Mouse (Mus musculus): ENCODE results near the gene Cpxcr1. TPM values are rescaled to one million over a fixed set of nuclear protein-coding genes. Genes with fewer than 3 reads are reported as not detected.

Gene Cpxcr1
- total RNA-seq (2017), result not detected in 2 replicates

DNA sequence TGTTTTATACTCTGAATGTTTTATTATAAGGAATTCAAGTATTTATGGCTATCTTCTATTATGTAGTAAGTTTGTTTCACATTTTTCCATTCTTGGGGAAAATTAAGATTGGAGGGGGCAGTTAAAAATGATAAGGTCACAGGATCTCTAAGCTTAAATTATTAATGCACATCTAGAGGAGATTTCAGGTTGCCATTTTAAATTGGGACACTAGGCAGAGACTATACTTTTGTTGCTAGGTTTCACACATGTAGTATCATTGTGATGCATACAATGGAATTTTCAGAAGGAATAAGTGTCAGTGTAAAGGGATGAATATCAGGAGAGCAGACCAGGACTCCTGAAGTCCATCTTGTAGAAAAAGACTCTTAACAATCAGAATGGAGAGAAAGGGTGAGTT lies at the start of gene Cpxcr1:
TSS of gene Cpxcr1 (plus strand) at position 301 of the 400 bp plus-strand sequence.
- ATAC-seq (ENCODE audit: extremely low read depth, insufficient number of reproducible peaks, low FRiP score, poor library complexity, severe bottlenecking), result no peak

Other genes with a start within 250 kb of the Cpxcr1 start
- not detected in 2 replicates for gene H2afb2, start 232.2 kb downstream of the Cpxcr1 start, total RNA-seq (2017)